Mouse (Mus musculus) bone marrow, adult 2 months (tissue): ENCODE results near the gene Arhgef10l.

Source experiments
- CTCF ChIP-seq: fragments of 200-500 bp; IDR thresholded peaks from 2 replicates; pipeline ENCODE4 v1.5.1; 2011; ENCODE audit warnings: low read length, control low read depth; ENCODE audit not compliant: control insufficient read depth, insufficient read depth
- POLR2A ChIP-seq: fragments of 200-500 bp; IDR thresholded peaks from 2 replicates; pipeline ENCODE4 v1.6.1; 2011; ENCODE audit warnings: low read depth, mild to moderate bottlenecking, control low read depth, low read length, borderline replicate concordance; ENCODE audit not compliant: control insufficient read depth

- TF ChIP-seq POLR2A (no peak), CTCF (no peak)
These were observed 17.2 kb downstream of the Arhgef10l start for GRCm38 (mm10) chr4:140648443-140649206.
